Mouse (Mus musculus): ENCODE measurements at regions not wholly inside any gene's neighbourhood (a gene's known extent, or its start where the extent isn't known, plus 50 kb on each side); places are given as distances from the start of the nearest gene placed in this dataset.

- no peak for DNase-seq
Measured at GRCm38 (mm10) chr2:169234368-169235070, 279.1 kb upstream of the Zfp64 start.

- DNase-seq: no peak
Measured at GRCm38 (mm10) chr2:169233151-169234123, 278.1 kb upstream of the Zfp64 start.

- no peak for DNase-seq
Measured at GRCm38 (mm10) chr2:169222264-169222663, 266.9 kb upstream of the Zfp64 start.

- DNase-seq: no peak
Measured at GRCm38 (mm10) chr2:169221141-169221540, 265.8 kb upstream of the Zfp64 start.

GRCm38 (mm10) chr2:169215546-169216043 is 260.2 kb upstream of the Zfp64 start:
- DNase-seq: no peak

GRCm38 (mm10) chr2:169214396-169214795 is 259.0 kb upstream of the Zfp64 start:
- no peak for DNase-seq

- peak; percentile 18 for DNase-seq
Measured at GRCm38 (mm10) chr2:169213314-169213713, 257.9 kb upstream of the Zfp64 start.

GRCm38 (mm10) chr2:169212676-169213257 is 257.4 kb upstream of the Zfp64 start:
- no peak for DNase-seq

- DNase-seq: peak; percentile 5
Measured at GRCm38 (mm10) chr2:169204254-169204752, 248.9 kb upstream of the Zfp64 start.

- no peak for DNase-seq
Measured at GRCm38 (mm10) chr2:169191974-169192373, 236.6 kb upstream of the Zfp64 start.

GRCm38 (mm10) chr2:169191465-169191864 is 236.1 kb upstream of the Zfp64 start:
- no peak for DNase-seq

GRCm38 (mm10) chr2:169177565-169177964 is 222.2 kb upstream of the Zfp64 start:
- DNase-seq: no peak

- DNase-seq: no peak
Measured at GRCm38 (mm10) chr2:169168795-169169194, 213.4 kb upstream of the Zfp64 start.

- DNase-seq: no peak
Measured at GRCm38 (mm10) chr2:169168376-169168775, 213.0 kb upstream of the Zfp64 start.

GRCm38 (mm10) chr2:169161651-169162050 is 206.3 kb upstream of the Zfp64 start:
- DNase-seq: peak; percentile 18

- DNase-seq: no peak
Measured at GRCm38 (mm10) chr2:169158760-169159159, 203.4 kb upstream of the Zfp64 start.

GRCm38 (mm10) chr2:169158005-169158673 is 202.8 kb upstream of the Zfp64 start:
- no peak for DNase-seq

- no peak for DNase-seq
Measured at GRCm38 (mm10) chr2:169156908-169157307, 201.5 kb upstream of the Zfp64 start.

GRCm38 (mm10) chr2:169154881-169155280 is 199.5 kb upstream of the Zfp64 start:
- DNase-seq: no peak

- DNase-seq: no peak
Measured at GRCm38 (mm10) chr2:169147655-169148054, 192.3 kb upstream of the Zfp64 start.

- no peak for DNase-seq
Measured at GRCm38 (mm10) chr2:169142224-169142623, 186.8 kb upstream of the Zfp64 start.

- DNase-seq: no peak
Measured at GRCm38 (mm10) chr2:169133855-169134254, 178.5 kb upstream of the Zfp64 start.
